Mouse (Mus musculus): Measurements from ENCODE around the gene Mctp1.

GRCm38 (mm10) chr13:76681286-76681685 lies 297.0 kb downstream of the Mctp1 start:
- TF ChIP-seq POLR2A (IDR thresholded peaks at IDR 0.05; ENCODE audit: insufficient read depth, low read length), result no peak
- no peak for TF ChIP-seq CTCF (IDR thresholded peaks at IDR 0.05; ENCODE audit: low read depth, low read length)
- no peak for TF ChIP-seq EP300 (IDR thresholded peaks at IDR 0.05; ENCODE audit: insufficient read depth, low read depth, low read length)
